Mouse (Mus musculus): Measurements from ENCODE around the gene Wbp11.

- TF ChIP-seq CTCF (IDR thresholded peaks at IDR 0.05; ENCODE audit: low read depth, low read length): no peak
- TF ChIP-seq POLR2A (IDR thresholded peaks at IDR 0.05; ENCODE audit: insufficient read depth, low read length): no peak
- no peak for TF ChIP-seq EP300 (IDR thresholded peaks at IDR 0.05; ENCODE audit: insufficient read depth, low read depth, low read length)
Observed at GRCm38 (mm10) chr6:136845706-136846480, 17.9 kb upstream of the Wbp11 start.
